Comparison of ENCODE assay signal across 18 mouse cellular contexts in the genomic region with DNA sequence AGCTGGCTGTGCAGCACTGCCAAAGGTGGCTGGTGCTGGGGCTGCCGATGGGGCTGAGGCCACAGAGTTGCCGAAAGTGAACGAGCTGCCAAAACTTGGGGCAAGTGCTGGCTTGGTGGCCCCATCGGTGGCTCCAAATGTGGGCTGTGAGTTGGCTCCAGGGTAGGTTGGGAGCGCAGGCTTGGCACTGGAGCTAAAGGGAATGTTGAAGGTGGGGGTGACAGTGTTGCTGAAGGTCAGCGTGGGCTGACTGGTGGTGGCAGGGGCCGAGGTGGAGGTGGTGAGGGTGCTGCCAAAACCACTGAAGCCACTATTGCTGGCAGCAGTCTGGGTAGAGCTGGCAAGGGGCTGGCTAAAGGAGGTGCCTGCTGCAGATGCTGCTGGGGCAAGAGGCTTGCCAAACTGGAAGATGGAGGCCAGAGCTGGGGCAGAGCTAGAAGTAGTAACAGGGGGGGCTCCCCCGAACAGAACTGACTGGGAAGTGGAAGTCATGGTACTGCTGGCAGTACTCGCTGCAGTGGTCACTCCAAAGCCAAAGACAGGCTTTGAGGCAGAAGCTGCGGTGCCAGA. TPM values are rescaled to one million over a fixed set of nuclear protein-coding genes. Genes with fewer than 3 reads are reported as not detected.
"Had no signal": no experiment of that assay in that cellular context is flagged by ENCODE, and none has a peak within 500 bp of the region (broad histone marks: within the 10 kb centered on the region; RNA-seq: fewer than 3 reads in every experiment).

No protein-coding gene starts in this region.

- H3K9me3 ChIP-seq: limb, embryonic 13.5 days; midbrain, embryonic 15.5 days; neural tube, embryonic 12.5 days had no signal

- DNase-seq: kidney, postnatal 10 days; left cerebral cortex, postnatal 4 days; lung, adult 18-20 months; thymus, postnatal 4 days had no signal

- H3K4me2 ChIP-seq: limb, embryonic 13.5 days; midbrain, embryonic 15.5 days; neural tube, embryonic 12.5 days had no signal

- ATAC-seq: midbrain, embryonic 15.5 days had no signal

- H3K9ac ChIP-seq: limb, embryonic 13.5 days; liver, embryonic 14.5 days; midbrain, embryonic 15.5 days; neural tube, embryonic 12.5 days had no signal

- H3K4me3 ChIP-seq: limb, embryonic 13.5 days; midbrain, embryonic 15.5 days; neural tube, embryonic 12.5 days had no signal

- H3K4me1 ChIP-seq: limb, embryonic 13.5 days; midbrain, embryonic 15.5 days; neural tube, embryonic 12.5 days had no signal

- H3K27me3 ChIP-seq: limb, embryonic 13.5 days; midbrain, embryonic 15.5 days; neural tube, embryonic 12.5 days had no signal

- H3K27ac ChIP-seq: limb, embryonic 13.5 days; liver, embryonic 14.5 days; midbrain, embryonic 15.5 days; neural tube, embryonic 12.5 days; stomach, postnatal 0 days had no signal

RNA-seq across cellular contexts. Expression of a gene that starts 28.3 kb away (rescaled TPM):
- total RNA-seq: layer of hippocampus, adult 8-10 months; layer of hippocampus, postnatal 14 days; left cerebral cortex, adult 18-20 months; left cerebral cortex, postnatal 10 days; left cerebral cortex, postnatal 4 days; liver, adult 2 months; monocyte, adult 5-6 weeks; neutrophil, adult 5-6 weeks had no signal
- polyA plus RNA-seq: large intestine, adult 2 months; limb, embryonic 13.5 days; liver, adult 2 months; liver, embryonic 14.5 days; lung, embryonic 16.5 days; midbrain, embryonic 15.5 days; neural tube, embryonic 12.5 days had no signal

RNA-seq across cellular contexts. Expression of a gene that starts 31.6 kb away (rescaled TPM):
- total RNA-seq: layer of hippocampus, postnatal 14 days; left cerebral cortex, adult 18-20 months; liver, adult 2 months; monocyte, adult 5-6 weeks; neutrophil, adult 5-6 weeks had no signal
- polyA plus RNA-seq: large intestine, adult 2 months; limb, embryonic 13.5 days; liver, adult 2 months; lung, embryonic 16.5 days; midbrain, embryonic 15.5 days; neural tube, embryonic 12.5 days had no signal
